Mouse (Mus musculus): Measurements from ENCODE around the gene Col3a1. TPM values are rescaled to one million over a fixed set of nuclear protein-coding genes. Genes with fewer than 3 reads are reported as not detected.

Col3a1 gene
- polyA plus RNA-seq, 2 experiments: 1,514 to 2,998 TPM

DNA sequence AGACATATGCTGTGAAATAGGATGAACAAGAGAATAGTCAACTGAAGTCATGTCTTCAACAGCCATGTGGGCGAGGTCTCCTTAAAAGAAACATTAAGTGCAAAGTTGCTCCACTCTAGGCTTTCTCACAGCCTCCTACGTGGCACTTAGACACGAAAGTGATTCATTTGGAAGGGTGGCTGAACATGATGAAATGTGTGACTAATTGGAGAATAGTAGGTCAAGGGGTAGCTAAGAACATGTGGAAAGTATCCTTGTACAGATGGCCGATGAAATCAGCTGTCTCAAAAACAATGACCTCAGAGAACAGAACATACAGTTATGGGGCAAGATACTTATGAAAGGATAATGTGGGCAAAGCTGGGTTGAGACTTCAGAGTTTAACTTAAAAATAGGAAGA is 44.6 kb downstream of the Col3a1 start:
- no peak overlapping the region for H3K27ac ChIP-seq (replicated peaks; ENCODE audit: low read depth, low read length)
- H3K4me2 ChIP-seq (replicated peaks; ENCODE audit: low read depth, low read length, severe bottlenecking): no peak overlapping the region
- no peak overlapping the region for H3K4me3 ChIP-seq (replicated peaks; ENCODE audit: low read length)
- H3K4me1 ChIP-seq (ENCODE audit: control insufficient read depth, insufficient read depth, low read length): no peaks in the 10 kb centered on the region
- no peak overlapping the region for H3K9ac ChIP-seq (ENCODE audit: low read depth, low read length, severe bottlenecking)
- no peak for DNase-seq (ENCODE audit: low spot score)
- no peak for ATAC-seq (ENCODE audit: low FRiP score, low read depth)
- peaks cover 9% of the 10 kb centered on the region for H3K36me3 ChIP-seq (ENCODE audit: control insufficient read depth, insufficient read depth, low read length)
- 73% methylated on average over 4 of the region's 4 CpGs for WGBS
- no peaks in the 10 kb centered on the region for H3K27me3 ChIP-seq (ENCODE audit: control insufficient read depth, insufficient read depth, low read length)
- no peaks in the 10 kb centered on the region for H3K9me3 ChIP-seq (ENCODE audit: control insufficient read depth, low read length)
- no peak for TF ChIP-seq POLR2A (IDR thresholded peaks at IDR 0.05; ENCODE audit: borderline replicate concordance, extremely low read depth, insufficient read depth, insufficient read length)

DNA sequence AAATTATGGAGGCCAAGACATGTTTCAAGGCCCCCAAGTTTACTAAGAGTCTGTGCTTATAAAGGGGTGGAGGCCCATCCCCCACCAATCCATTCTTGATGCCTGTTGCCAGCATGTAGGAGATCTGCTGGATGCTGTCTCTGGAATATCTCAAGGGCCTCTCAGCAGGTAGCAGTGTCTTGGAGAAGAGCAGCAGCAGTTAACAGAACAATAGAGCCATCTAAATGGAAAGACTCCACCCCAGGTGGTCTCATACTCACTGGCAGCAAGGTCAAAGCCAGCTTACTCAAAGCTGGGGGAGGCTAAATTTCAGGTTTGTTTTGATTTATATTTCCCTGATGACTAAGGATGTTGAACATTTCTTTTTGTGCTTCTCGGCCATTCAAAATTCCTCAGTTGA is 46.7 kb downstream of the Col3a1 start:
- no peak overlapping the region for H3K4me3 ChIP-seq (replicated peaks; ENCODE audit: low read length)
- no peaks in the 10 kb centered on the region for H3K4me1 ChIP-seq (ENCODE audit: control insufficient read depth, insufficient read depth, low read length)
- H3K4me2 ChIP-seq (replicated peaks; ENCODE audit: low read depth, low read length, severe bottlenecking): no peak overlapping the region
- H3K9ac ChIP-seq (ENCODE audit: low read depth, low read length, severe bottlenecking): no peak overlapping the region
- no peak overlapping the region for H3K27ac ChIP-seq (replicated peaks; ENCODE audit: low read depth, low read length)
- DNase-seq (ENCODE audit: low spot score): no peak
- 76% methylated on average over 1 of the region's 1 CpGs for WGBS
- H3K36me3 ChIP-seq (ENCODE audit: control insufficient read depth, insufficient read depth, low read length): no peaks in the 10 kb centered on the region; the same call in 1 of the 2 replicates
- no peaks in the 10 kb centered on the region for H3K9me3 ChIP-seq (ENCODE audit: control insufficient read depth, low read length)
- no peak for TF ChIP-seq POLR2A (IDR thresholded peaks at IDR 0.05; ENCODE audit: borderline replicate concordance, extremely low read depth, insufficient read depth, insufficient read length)
- ATAC-seq (ENCODE audit: low FRiP score, low read depth): no peak
- H3K27me3 ChIP-seq (ENCODE audit: control insufficient read depth, insufficient read depth, low read length): no peaks in the 10 kb centered on the region

DNA sequence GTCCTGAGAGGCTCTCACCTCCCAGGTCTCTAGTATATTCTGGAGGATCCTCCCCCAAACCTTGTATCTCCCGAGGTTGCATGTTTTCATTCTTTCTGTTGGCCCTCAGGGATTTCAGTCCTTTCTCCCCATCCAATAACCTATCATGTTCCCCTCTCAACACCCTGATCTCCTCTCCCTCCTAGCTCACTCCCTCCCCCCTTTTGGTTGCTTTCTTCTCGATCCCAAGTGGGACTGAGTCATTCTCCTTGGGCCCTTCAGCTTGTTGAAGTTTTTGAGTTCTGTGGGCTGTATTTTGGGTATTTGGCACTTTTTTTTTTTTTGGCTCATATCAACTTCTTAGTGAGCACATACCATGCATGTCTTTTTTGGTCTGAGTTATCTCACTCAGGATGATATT is 47.8 kb downstream of the Col3a1 start:
- WGBS: 61% methylated on average over 2 of the region's 2 CpGs
- TF ChIP-seq POLR2A (IDR thresholded peaks at IDR 0.05; ENCODE audit: borderline replicate concordance, extremely low read depth, insufficient read depth, insufficient read length): no peak
- H3K4me2 ChIP-seq (replicated peaks; ENCODE audit: low read depth, low read length, severe bottlenecking): no peak overlapping the region
- ATAC-seq (ENCODE audit: low FRiP score, low read depth) (no peak), DNase-seq (ENCODE audit: low spot score) (no peak)
- no peak overlapping the region for H3K4me3 ChIP-seq (replicated peaks; ENCODE audit: low read length)
- no peaks in the 10 kb centered on the region for H3K4me1 ChIP-seq (ENCODE audit: control insufficient read depth, insufficient read depth, low read length)
- H3K9me3 ChIP-seq (ENCODE audit: control insufficient read depth, low read length): no peaks in the 10 kb centered on the region
- no peaks in the 10 kb centered on the region for H3K27me3 ChIP-seq (ENCODE audit: control insufficient read depth, insufficient read depth, low read length)
- H3K36me3 ChIP-seq (ENCODE audit: control insufficient read depth, insufficient read depth, low read length): no peaks in the 10 kb centered on the region
- H3K27ac ChIP-seq (replicated peaks; ENCODE audit: low read depth, low read length): no peak overlapping the region
- H3K9ac ChIP-seq (ENCODE audit: low read depth, low read length, severe bottlenecking): no peak overlapping the region

DNA sequence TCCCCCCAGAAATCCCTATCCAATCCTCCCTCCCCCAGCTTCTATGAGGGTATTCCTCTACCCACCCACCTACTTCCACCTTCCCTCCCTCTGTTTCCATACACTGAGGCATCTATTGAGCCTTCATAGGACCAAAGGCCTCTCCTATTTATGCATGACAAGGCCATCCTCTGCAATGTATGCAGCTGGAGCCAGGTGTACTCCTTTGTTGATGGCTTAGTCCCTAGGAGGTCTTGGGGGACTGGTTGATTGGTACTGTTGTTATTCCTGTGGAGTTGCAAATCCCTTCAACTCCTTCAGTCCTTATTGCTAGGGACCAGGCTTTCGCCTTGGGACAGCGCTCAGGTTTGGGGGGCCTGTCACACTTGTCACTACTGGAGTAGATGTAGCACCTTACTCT is 48.3 kb downstream of the Col3a1 start:
- ATAC-seq (ENCODE audit: low FRiP score, low read depth) (no peak), DNase-seq (ENCODE audit: low spot score) (no peak)
- Histone ChIP-seq H3K4me3 (replicated peaks; ENCODE audit: low read length) (no peak overlapping the region), H3K9ac (ENCODE audit: low read depth, low read length, severe bottlenecking) (no peak overlapping the region), H3K27me3 (ENCODE audit: control insufficient read depth, insufficient read depth, low read length) (no peaks in the 10 kb centered on the region), H3K4me2 (replicated peaks; ENCODE audit: low read depth, low read length, severe bottlenecking) (no peak overlapping the region), H3K9me3 (ENCODE audit: control insufficient read depth, low read length) (no peaks in the 10 kb centered on the region), H3K27ac (replicated peaks; ENCODE audit: low read depth, low read length) (no peak overlapping the region), H3K4me1 (ENCODE audit: control insufficient read depth, insufficient read depth, low read length) (no peaks in the 10 kb centered on the region), H3K36me3 (ENCODE audit: control insufficient read depth, insufficient read depth, low read length) (no peaks in the 10 kb centered on the region)
- WGBS: 89% methylated on average over 2 of the region's 2 CpGs
- TF ChIP-seq POLR2A (IDR thresholded peaks at IDR 0.05; ENCODE audit: borderline replicate concordance, extremely low read depth, insufficient read depth, insufficient read length): no peak

DNA sequence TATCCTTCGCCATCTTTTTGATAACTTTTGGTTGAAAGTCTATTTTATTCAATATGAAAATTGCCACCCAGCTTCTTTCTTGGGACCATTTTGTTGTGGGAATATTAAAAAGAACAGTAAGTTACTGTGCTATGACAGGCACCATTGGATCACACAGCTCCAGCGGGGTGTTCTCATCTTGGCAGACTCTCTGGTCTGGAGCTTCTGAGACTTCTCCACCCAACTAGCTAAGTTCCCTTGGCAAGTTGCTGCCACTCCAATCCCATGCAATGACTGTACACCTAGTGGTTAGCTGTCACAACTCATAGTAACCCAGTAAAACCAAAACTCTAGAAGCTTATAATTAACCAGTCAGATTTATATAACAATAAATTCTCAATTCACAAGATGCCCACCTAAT is 51.9 kb downstream of the Col3a1 start:
- Histone ChIP-seq H3K4me2 (replicated peaks; ENCODE audit: low read depth, low read length, severe bottlenecking) (no peak overlapping the region), H3K27me3 (ENCODE audit: control insufficient read depth, insufficient read depth, low read length) (no peaks in the 10 kb centered on the region), H3K4me3 (replicated peaks; ENCODE audit: low read length) (no peak overlapping the region), H3K27ac (replicated peaks; ENCODE audit: low read depth, low read length) (no peak overlapping the region), H3K36me3 (ENCODE audit: control insufficient read depth, insufficient read depth, low read length) (peaks cover 13% of the 10 kb centered on the region), H3K4me1 (ENCODE audit: control insufficient read depth, insufficient read depth, low read length) (no peaks in the 10 kb centered on the region), H3K9ac (ENCODE audit: low read depth, low read length, severe bottlenecking) (no peak overlapping the region), H3K9me3 (ENCODE audit: control insufficient read depth, low read length) (peaks cover 8% of the 10 kb centered on the region; the same call in 1 of the 2 replicates)
- TF ChIP-seq POLR2A (IDR thresholded peaks at IDR 0.05; ENCODE audit: borderline replicate concordance, extremely low read depth, insufficient read depth, insufficient read length): no peak
- ATAC-seq (ENCODE audit: low FRiP score, low read depth) (no peak), DNase-seq (ENCODE audit: low spot score) (no peak)
- 91% methylated on average over 2 of the region's 2 CpGs for WGBS

DNA sequence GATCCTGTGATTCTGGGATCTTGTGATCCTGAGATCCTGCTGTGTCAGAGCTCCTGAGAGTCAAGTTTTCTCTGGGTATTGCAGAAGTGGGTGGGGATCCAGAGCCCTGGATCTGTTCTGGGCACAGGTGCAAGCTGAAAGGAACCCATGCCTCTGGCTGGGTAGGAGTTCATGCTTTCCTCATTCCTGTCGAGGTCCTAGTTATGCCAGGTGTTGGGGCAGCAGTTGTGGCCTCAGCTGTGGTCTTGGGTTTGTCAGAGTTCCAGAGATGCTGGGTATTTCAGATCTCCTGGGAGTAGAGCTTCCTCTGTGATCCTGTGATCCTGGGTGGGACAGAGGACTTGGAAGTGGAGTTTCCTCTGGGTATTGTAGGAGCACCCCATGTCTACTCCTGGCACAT is 54.1 kb downstream of the Col3a1 start:
- no peak overlapping the region for H3K9ac ChIP-seq (ENCODE audit: low read depth, low read length, severe bottlenecking)
- H3K27me3 ChIP-seq (ENCODE audit: control insufficient read depth, insufficient read depth, low read length): no peaks in the 10 kb centered on the region
- no peak overlapping the region for H3K4me3 ChIP-seq (replicated peaks; ENCODE audit: low read length)
- peaks cover 19% of the 10 kb centered on the region for H3K9me3 ChIP-seq (ENCODE audit: control insufficient read depth, low read length)
- DNase-seq (ENCODE audit: low spot score) (no peak), ATAC-seq (ENCODE audit: low FRiP score, low read depth) (no peak)
- TF ChIP-seq POLR2A (IDR thresholded peaks at IDR 0.05; ENCODE audit: borderline replicate concordance, extremely low read depth, insufficient read depth, insufficient read length): no peak
- H3K27ac ChIP-seq (replicated peaks; ENCODE audit: low read depth, low read length): no peak overlapping the region
- no peak overlapping the region for H3K4me2 ChIP-seq (replicated peaks; ENCODE audit: low read depth, low read length, severe bottlenecking)
- 69% methylated on average over 1 of the region's 1 CpGs for WGBS
- peaks cover 16% of the 10 kb centered on the region for H3K36me3 ChIP-seq (ENCODE audit: control insufficient read depth, insufficient read depth, low read length)
- H3K4me1 ChIP-seq (ENCODE audit: control insufficient read depth, insufficient read depth, low read length): no peaks in the 10 kb centered on the region

Measured in limb, embryonic 14.5 days (tissue).